Mouse (Mus musculus): ENCODE results near the gene Slc9a5. TPM values are rescaled to one million over a fixed set of nuclear protein-coding genes. Genes with fewer than 3 reads are reported as not detected.

Gene Slc9a5
- 1 to 10 TPM in 3 of 4 experiments, under 1 TPM in 1; 0.73 to 1.9 (median 1.4) TPM for total RNA-seq (2022)

DNA sequence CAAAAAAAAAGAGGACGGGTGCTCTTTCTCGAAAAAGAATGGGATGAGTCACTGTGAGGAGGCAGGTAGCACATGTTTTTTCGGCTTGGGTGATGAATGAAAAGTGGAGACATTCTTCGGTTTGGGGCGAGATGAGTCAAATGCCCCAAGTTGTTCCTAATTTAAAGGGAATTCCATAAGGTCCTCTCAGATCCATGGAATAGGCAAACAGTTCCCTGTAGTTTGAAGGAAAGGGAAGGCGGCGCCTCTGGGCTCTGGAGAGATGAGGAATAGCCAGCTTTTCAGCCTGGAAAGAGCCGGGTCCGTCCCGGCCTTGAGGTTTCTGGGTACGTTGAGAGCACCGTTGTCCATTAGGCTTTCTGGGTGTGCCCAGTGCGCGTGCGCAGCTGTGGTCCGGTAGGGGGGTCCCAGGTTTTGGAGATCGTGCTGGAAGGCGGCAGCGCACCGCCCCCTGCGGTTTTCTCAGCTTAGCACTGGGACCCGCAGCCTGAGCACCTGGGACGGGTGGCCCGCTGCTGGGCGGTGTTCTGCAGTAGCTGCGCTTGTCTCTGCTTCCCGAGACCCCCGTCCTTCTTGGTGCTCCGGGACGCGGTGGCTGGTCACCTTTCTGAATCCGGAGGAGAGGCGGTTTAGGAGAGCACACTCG is at the start of gene Slc9a5:
Slc9a5 (plus strand) TSS at position 394 of the 646 bp plus-strand sequence.
- DNase-seq = peak; percentile 56

- no peak for DNase-seq
These were observed 48.7 kb upstream of the Slc9a5 start for GRCm38 (mm10) chr8:105299962-105300361.

GRCm38 (mm10) chr8:105303396-105303795 is 45.2 kb upstream of the Slc9a5 start:
- DNase-seq = no peak

- no peak for DNase-seq
These were observed 44.8 kb upstream of the Slc9a5 start for GRCm38 (mm10) chr8:105303874-105304273.

DNA sequence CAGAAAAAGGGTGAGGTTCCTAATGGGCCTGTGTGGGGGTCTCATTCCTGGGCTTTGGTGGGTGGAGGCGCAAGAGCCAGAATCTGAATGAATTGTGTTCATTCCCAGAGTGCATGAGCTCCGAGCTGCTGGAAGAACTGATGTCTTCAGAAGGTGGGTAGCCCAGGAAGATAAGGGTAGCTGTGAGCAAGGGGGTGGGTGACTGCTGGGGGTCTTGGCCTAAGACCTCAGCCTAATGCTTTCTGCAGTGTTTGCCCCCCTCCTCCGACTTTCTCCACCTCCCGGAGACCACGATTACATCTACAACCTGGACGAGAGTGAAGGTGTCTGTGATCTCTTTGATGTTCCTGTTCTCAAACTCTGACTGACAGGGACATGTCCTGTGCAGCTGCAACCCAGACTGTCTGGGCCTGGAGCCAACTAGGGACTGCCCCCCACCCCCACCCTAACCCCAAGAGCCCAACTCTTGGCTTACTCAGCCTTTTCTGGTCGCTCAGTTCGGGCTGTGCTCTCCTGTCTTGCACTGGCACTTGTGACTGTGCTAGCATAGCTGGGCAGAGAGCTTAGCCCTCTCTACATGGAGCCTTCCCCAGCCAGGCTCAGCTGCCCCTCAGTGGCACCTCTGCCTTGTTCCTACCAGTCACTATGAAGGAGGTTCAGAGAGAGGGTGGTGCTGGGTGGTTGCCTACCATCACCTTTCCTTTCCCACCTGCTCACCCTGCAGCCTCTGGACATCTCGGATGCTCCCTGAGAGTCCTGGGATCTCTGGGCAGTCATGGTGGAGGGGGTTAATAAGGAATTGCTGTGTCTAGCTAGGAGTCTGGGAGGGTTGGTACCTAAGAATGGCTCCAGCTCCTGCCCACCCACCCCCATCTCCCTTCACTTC is 44.1 kb upstream of the Slc9a5 start:
- DNase-seq = no peak

DNA sequence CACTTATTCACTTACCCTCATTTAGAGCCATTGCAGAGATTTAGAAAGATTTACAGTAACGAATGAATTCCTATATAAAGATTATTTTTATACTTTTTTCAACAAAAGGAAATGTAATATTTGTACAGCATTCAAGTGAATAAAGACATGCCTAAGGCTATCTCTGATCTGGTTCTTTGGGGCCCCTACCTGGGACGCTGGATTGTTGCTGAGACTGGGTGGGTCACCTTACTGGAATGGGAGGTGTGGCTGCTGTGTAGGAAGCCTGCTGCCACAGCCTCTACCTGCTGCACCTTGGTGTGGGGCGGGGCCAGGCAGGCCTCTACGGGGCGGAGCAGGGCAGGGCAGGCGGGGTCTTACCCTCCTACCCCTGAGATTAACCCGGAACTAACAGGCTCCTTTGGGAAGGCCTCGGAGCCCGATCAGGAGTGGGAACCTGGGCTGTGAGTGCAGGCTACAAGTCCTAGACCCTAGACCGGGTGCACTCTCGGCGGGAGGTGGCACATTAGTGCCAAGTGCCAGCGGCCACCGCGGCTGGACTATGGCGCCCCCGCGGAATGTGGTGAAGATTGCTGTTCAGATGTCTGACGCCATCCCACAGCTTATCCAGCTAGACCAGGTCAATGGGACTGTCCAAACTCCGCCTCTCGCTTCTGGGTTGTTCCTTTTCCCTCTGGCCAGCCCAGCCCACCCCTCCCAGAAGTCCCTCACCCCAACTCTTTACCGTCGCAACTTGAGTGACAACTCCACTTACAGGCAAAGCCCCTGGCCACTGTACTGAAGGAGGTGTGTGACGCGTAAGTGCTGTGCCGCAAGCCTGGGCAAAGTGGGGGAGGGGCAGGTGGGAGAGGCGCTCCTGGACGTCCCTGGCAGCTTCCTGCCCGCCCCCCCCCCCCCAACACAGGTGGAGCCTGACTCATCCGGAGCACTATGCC is 43.2 kb upstream of the Slc9a5 start, which contains the start of gene Elmo3:
Elmo3 (plus strand) TSS at position 391 of the 935 bp plus-strand sequence.
- DNase-seq = no peak

- no peak for DNase-seq
These were observed 42.4 kb upstream of the Slc9a5 start for GRCm38 (mm10) chr8:105306146-105306691.

GRCm38 (mm10) chr8:105307670-105308069 is 41.0 kb upstream of the Slc9a5 start:
- DNase-seq = no peak

DNA sequence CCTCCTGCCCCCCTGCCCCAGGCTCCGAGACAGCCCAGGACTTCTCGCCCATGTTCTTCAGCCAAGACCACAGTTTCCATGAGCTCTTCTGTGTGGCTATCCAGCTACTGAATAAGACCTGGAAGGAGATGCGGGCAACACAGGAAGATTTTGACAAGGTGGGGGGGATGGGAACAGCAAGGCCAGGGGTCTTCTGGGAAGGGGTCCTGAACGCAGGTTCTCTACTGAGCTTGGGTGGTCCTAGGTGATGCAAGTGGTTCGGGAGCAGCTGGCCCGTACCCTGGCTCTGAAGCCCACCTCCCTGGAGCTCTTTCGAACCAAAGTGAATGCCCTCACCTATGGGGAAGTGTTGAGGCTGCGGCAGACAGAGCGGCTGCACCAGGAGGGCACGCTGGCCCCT is 40.2 kb upstream of the Slc9a5 start:
- DNase-seq = no peak

- no peak for DNase-seq
These were observed 39.3 kb upstream of the Slc9a5 start for GRCm38 (mm10) chr8:105309142-105309847.

DNA sequence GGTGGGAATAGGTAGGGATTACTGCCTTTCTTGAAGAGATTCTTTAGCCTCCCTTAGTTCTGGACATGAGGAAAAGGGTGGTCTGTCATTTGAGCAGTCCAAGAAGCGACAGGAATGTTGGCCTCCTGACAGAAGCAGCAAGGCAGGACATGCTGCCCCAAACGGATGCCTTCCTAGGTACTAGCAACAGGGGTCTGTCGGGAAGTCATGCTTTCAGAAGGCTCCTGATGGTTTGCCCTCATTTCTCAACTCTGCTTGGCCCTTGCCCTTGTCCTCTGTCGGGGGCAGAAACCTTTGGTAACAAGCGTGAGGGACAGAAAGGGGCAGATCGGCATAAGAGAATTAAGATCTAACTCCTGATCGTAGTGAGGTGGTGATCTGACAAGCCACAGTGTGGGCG is 38.5 kb upstream of the Slc9a5 start:
- no peak for DNase-seq

DNA sequence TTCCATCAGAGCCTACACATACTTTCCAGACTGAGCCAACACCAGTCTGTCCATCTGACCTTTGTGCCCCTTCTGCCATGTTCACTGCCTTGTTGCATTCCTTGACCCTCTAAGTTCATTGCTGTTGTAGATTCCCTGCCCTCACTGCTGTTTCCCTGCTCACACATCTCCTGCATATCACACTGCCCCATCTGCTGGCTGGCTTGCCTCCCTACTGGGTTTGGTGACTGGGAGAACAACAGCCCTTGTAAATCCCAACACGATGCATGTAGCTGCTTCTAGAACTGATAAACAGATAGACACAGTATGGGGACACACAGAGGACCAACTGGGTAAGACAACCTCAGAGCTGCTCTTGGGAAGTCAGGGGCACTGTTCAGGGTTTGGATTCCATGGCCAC is 36.9 kb upstream of the Slc9a5 start:
- no peak for DNase-seq

DNA sequence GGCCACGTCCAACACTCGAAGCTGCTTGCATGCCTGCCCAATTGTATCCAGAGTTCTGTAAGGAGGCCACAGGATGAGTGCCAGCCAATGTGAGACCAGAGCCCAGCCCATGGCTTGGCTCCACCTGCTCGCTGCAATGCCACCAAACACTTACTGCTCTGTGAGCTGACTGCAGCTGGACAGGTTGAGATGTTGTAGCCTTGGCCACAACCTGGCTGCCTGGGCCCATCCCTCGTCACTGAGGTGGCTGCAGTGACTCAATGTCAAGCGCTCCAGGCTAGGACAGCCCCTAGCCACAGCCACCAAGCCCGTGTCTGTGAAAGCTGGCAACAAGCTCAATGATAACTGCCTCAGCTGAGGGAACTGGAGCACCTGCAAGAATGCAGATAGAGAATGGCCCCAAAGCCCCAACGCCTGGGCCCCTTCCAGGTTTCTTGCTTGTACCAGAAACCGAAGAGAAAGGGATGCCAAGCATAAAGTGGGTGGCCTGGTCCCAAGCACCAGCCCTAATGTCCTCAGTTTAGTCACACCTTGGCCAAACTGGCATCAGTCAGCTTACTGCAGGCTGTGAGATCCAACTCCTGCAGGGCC is 35.7 kb upstream of the Slc9a5 start:
- no peak for DNase-seq

DNA sequence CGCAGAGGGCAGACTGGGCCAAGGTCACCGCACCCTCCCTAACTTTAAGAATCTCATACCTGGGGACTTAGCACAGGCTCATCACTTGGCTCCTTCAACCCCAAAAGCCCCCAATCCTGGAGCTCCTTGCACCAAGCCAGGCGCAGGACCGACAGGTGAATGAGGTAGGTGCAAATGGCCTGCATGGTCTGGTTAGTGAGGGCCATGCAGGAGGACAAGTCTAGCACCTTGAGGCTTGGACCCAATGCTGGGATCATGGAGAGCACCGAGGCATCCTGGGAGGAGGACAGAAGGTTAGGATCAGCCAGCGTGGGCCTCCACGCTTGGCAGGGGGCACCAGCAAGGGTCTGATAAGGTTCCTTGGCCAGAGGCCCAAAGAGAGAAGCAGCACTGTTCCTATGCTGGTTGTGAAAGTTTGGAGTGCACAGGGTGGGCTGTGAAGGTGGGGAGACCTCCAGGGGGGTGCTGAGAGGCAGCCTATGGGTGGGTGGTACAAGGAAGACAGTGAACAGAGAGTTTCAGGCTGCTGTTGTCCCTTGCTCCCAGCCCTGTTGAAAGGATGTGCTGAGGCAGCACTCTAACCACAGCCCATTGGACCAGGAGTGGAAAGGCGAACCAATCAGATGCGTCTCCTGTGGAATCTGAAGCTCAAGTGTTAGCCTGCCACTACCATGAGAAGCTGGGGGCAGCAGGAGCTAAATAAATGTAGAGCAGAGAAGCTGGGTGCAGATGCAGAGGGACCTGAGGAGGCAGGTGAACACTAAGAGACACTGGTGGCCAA is 34.8 kb upstream of the Slc9a5 start:
- no peak for DNase-seq

DNA sequence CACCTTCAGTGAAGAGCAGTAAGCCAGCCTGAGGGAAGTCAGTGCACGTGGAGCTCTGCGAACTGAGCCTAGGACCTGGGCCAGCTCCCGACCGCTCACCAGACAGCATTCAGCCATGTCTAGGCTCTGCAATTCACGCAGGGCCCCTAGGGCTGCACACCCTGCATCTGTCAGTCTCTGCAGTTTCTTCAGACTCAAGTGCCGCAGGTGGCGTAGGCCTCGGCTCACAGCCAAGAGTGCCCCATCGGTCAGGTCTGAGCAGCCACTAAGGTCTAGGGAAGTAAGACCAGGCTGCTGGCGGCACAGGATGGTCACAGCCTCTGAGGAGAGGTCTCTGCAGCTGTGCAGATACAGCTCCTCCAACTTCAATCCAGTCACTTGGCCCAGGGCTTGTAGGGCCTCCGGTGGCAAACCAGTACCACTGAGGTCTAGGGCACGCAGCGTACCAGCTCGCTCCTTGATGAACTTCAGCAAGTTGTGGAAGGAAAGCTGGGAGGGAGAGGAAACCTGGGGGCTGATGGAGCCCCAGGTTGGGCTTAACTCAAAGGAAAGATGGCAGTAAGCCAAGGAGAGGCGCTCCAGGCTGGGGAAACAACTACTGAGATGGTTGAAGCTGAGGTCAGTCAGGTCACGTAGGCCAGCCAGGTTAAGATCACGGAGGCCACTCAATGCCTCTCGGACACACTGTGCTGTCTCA is 33.4 kb upstream of the Slc9a5 start:
- no peak for DNase-seq

DNA sequence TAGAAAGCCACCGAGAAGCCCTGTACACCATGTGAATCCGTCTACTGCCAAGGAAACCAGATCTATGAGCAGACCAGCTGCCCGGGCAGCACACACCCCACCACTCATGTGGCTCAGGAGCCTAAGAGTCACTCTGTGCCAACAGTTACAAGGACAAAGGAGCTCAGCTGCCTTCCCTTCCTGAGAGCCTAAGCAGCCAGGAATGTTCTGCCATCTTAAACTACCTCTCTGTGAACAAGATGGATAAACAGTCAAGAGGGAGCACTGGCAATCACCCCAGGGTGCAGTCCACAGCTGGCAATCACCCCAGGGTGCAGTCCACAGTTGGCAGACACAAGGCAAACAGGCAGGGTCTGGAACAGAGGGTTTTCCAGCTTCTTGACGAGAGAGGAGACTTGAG is 30.7 kb upstream of the Slc9a5 start:
- no peak for DNase-seq

GRCm38 (mm10) chr8:105318662-105319190 is 29.9 kb upstream of the Slc9a5 start:
- no peak for DNase-seq

DNA sequence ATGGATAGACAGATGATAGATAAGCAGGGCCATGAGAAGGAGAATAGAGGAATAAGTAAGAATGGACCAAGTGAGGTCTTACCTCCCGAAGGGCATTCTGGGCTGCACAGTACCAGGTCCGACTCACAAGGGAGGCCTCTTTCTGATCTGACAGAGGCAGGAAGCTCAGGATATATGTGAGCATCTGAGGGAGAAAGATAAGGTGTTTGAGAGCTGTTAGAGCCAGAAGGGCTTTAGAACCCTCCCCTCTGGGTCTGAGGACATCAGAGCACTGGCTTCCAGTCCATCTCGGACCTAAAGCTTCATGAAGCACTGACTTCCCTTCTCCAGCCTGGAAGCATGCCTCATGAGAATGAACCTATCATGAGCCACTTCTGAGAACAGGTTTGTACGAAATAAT is 25.5 kb upstream of the Slc9a5 start:
- no peak for DNase-seq

DNA sequence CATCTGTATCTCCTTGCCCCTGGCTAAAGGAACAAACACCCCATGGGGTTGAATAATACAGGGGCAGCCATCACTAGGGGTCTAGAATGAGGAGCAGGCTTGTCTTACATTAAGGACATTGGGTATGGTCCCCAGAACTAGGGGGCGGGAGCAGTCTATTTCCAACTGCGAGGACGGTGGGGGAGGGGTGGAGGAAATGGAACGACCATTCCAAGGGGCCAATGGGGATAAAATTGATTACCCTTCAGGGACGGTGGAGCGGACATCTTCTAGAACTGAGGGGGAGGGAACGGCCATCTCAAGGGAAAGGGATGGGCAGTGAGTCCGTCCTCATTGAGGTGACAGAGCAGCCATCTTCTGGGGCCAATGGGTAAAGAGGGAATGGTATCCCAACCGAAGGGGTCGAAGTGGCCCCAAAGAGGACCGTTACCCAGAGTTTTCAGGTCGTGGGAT is 23.0 kb upstream of the Slc9a5 start:
- no peak for DNase-seq

Data from adrenal gland, adult 8-10 months (tissue).